Mouse (Mus musculus) heart, postnatal 0 days (tissue): ENCODE data around the gene Plekha8.

Source experiments
- CTCF ChIP-seq: IDR thresholded peaks from 2 replicates; pipeline ENCODE4 v1.5.1; 2016; ENCODE audit warnings: antibody characterized with exemption, control low read depth, low read depth
- EP300 ChIP-seq: IDR thresholded peaks from 2 replicates; pipeline ENCODE4 v1.6.1; 2016; ENCODE audit warnings: antibody characterized with exemption, low read depth

- TF ChIP-seq EP300, result no peak
- no peak for TF ChIP-seq CTCF
Observed at GRCm38 (mm10) chr6:54562018-54562809, 32.7 kb upstream of the Plekha8 start.
